Mouse (Mus musculus) liver, embryonic 16.5 days (tissue): Measurements from ENCODE around the gene Pola2. TPM values are rescaled to one million over a fixed set of nuclear protein-coding genes. Genes with fewer than 3 reads are reported as not detected.

Source experiments
- ATAC-seq: fragments of 200-750 bp; cut with Nextera tagmentation; 2 replicates; pipeline ENCODE4 v1.8.0; 2017; ENCODE audit warnings: low read depth, mild to moderate bottlenecking, moderate number of reproducible peaks, moderate library complexity
- H3K27ac ChIP-seq: fragments of 300-500 bp; sonication (generic); 2 replicates; pipeline ENCODE4 v1.5.1; 2014; ENCODE audit warnings: mild to moderate bottlenecking, low read length
- H3K27me3 ChIP-seq: fragments of 300-500 bp; sonication (generic); 2 replicates; pipeline ENCODE4 v1.6.1; 2014; ENCODE audit warnings: low read depth, low read length, mixed read lengths; ENCODE audit not compliant: control insufficient read depth, insufficient read depth
- H3K36me3 ChIP-seq: fragments of 300-500 bp; sonication (generic); 2 replicates; pipeline ENCODE4 v1.6.1; 2014; ENCODE audit warnings: mild to moderate bottlenecking; ENCODE audit not compliant: control insufficient read depth, insufficient read depth
- H3K4me1 ChIP-seq: fragments of 300-500 bp; sonication (generic); 2 replicates; pipeline ENCODE4 v1.6.1; 2014; ENCODE audit warnings: low read depth, low read length, mixed read lengths; ENCODE audit not compliant: control insufficient read depth
- H3K4me2 ChIP-seq: fragments of 300-500 bp; sonication (generic); 2 replicates; pipeline ENCODE4 v1.6.1; 2014; ENCODE audit warnings: low read depth, low read length, mixed read lengths
- H3K4me3 ChIP-seq: fragments of 300-500 bp; sonication (generic); 2 replicates; pipeline ENCODE4 v1.5.1; 2014; ENCODE audit warnings: low read depth, mild to moderate bottlenecking, low read length
- H3K9ac ChIP-seq: fragments of 300-500 bp; sonication (generic); 2 replicates; pipeline ENCODE4 v1.6.1; 2014; ENCODE audit warnings: low read depth, low read length
- H3K9me3 ChIP-seq: fragments of 300-500 bp; sonication (generic); replicated peaks from 2 replicates; pipeline ENCODE4 v1.6.1; 2016; ENCODE audit warnings: low read length; ENCODE audit not compliant: control insufficient read depth
- WGBS: fragments of 180-500 bp; shearing (Covaris S2); extraction: QIAGEN DNeasy Blood & Tissue Kit; methylation state at CpG from one replicate; pipeline ENCODE4 v1.1.7; 2014; ENCODE audit not compliant: insufficient replicate concordance; 5-methylcytosine and 5-hydroxymethylcytosine counted together
- polyA plus RNA-seq: library from polyadenylated mRNA; unstranded; fragments of >200 nt; fragmentation: Nextera tagmentation; extraction: Ambion mirVana; gene quantifications from 2 replicates; pipeline ENCODE4 v1.2.1, GENCODE M21; 2015

Pola2 gene
- polyA plus RNA-seq, 1 experiment from 2014 or later, result 47.2 TPM

- H3K4me1 ChIP-seq, result peaks cover 22% of the 10 kb centered on the region
- peaks cover 29% of the 10 kb centered on the region for H3K36me3 ChIP-seq
- WGBS, result 78% methylated on average over 7 of the region's 7 CpGs
- H3K9ac ChIP-seq, result no peak overlapping the region
- H3K9me3 ChIP-seq, result no peaks in the 10 kb centered on the region
- H3K4me3 ChIP-seq, result no peak overlapping the region
- H3K27me3 ChIP-seq, result no peaks in the 10 kb centered on the region
- peak overlapping the region; percentile 18; the same call in 1 of the 2 replicates for H3K27ac ChIP-seq
- no peak for ATAC-seq
- H3K4me2 ChIP-seq, result no peak overlapping the region
These were observed 27.5 kb upstream of the Pola2 start for GRCm38 (mm10) chr19:5991467-5991866.

- Histone ChIP-seq H3K9me3 (no peaks in the 10 kb centered on the region), H3K4me1 (peaks cover 22% of the 10 kb centered on the region), H3K36me3 (peaks cover 27% of the 10 kb centered on the region), H3K4me3 (no peak overlapping the region), H3K4me2 (no peak overlapping the region), H3K9ac (no peak overlapping the region), H3K27ac (no peak overlapping the region), H3K27me3 (no peaks in the 10 kb centered on the region)
- 90% methylated on average over 1 of the region's 1 CpGs for WGBS
- ATAC-seq, result no peak
These were observed 26.9 kb upstream of the Pola2 start for GRCm38 (mm10) chr19:5990921-5991320.

- no peak overlapping the region for H3K9ac ChIP-seq
- H3K36me3 ChIP-seq, result peaks cover 27% of the 10 kb centered on the region
- peak overlapping the region; percentile 65 for H3K27ac ChIP-seq
- H3K27me3 ChIP-seq, result no peaks in the 10 kb centered on the region
- no peak overlapping the region for H3K4me3 ChIP-seq
- no peaks in the 10 kb centered on the region for H3K9me3 ChIP-seq
- ATAC-seq, result peak; percentile 26
- no peak overlapping the region for H3K4me2 ChIP-seq
- WGBS, result 82% methylated on average over 12 of the region's 12 CpGs
- peaks cover 22% of the 10 kb centered on the region for H3K4me1 ChIP-seq
These were observed 26.0 kb upstream of the Pola2 start for GRCm38 (mm10) chr19:5990033-5990432.

GRCm38 (mm10) chr19:5989585-5989984 lies 25.6 kb upstream of the Pola2 start:
- Histone ChIP-seq H3K9ac (no peak overlapping the region), H3K4me3 (no peak overlapping the region), H3K4me1 (peaks cover 22% of the 10 kb centered on the region), H3K4me2 (peak overlapping the region; percentile 24), H3K27ac (peak overlapping the region; percentile 65), H3K9me3 (no peaks in the 10 kb centered on the region), H3K36me3 (peaks cover 24% of the 10 kb centered on the region), H3K27me3 (no peaks in the 10 kb centered on the region)
- no peak; the same call in 1 of the 2 replicates for ATAC-seq
- 50% methylated on average over 6 of the region's 6 CpGs for WGBS

GRCm38 (mm10) chr19:5988815-5989452 lies 24.9 kb upstream of the Pola2 start:
- Histone ChIP-seq H3K4me2 (peak overlapping the region; percentile 24), H3K4me3 (no peak overlapping the region), H3K36me3 (peaks cover 20% of the 10 kb centered on the region), H3K27me3 (no peaks in the 10 kb centered on the region), H3K27ac (peak overlapping the region; percentile 65), H3K9me3 (no peaks in the 10 kb centered on the region), H3K9ac (peak overlapping the region; percentile 40; the same call in 1 of the 2 replicates), H3K4me1 (peaks cover 25% of the 10 kb centered on the region)
- ATAC-seq, result peak; percentile 64
- 7% methylated on average over 13 of the region's 13 CpGs for WGBS

GRCm38 (mm10) chr19:5988027-5988814 lies 24.2 kb upstream of the Pola2 start:
- no peak for ATAC-seq
- Histone ChIP-seq H3K27me3 (no peaks in the 10 kb centered on the region), H3K4me3 (no peak overlapping the region), H3K27ac (peak overlapping the region; percentile 65), H3K4me1 (peaks cover 27% of the 10 kb centered on the region), H3K36me3 (peaks cover 14% of the 10 kb centered on the region), H3K4me2 (no peak overlapping the region), H3K9me3 (no peaks in the 10 kb centered on the region), H3K9ac (no peak overlapping the region; the same call in 1 of the 2 replicates)
- WGBS, result 32% methylated on average over 5 of the region's 5 CpGs

GRCm38 (mm10) chr19:5986043-5986442 lies 22.0 kb upstream of the Pola2 start, which contains the start of gene Slc22a20:
Slc22a20 (minus strand) TSS chr19:5986143.
- Histone ChIP-seq H3K27me3 (no peaks in the 10 kb centered on the region), H3K27ac (no peak within 1 kb of the TSS), H3K9me3 (no peaks in the 10 kb centered on the region), H3K4me3 (no peak within 1 kb of the TSS), H3K9ac (no peak within 1 kb of the TSS), H3K36me3 (no peaks in the 10 kb centered on the region), H3K4me1 (peaks cover 27% of the 10 kb centered on the region), H3K4me2 (no peak within 1 kb of the TSS)
- WGBS, result 58% methylated on average over 4 of the region's 4 CpGs
- ATAC-seq, result no peak

GRCm38 (mm10) chr19:5980477-5980876 lies 16.5 kb upstream of the Pola2 start:
- no peak overlapping the region for H3K27ac ChIP-seq
- H3K4me1 ChIP-seq, result peaks cover 10% of the 10 kb centered on the region
- WGBS, result 35% methylated on average over 9 of the region's 9 CpGs
- H3K4me3 ChIP-seq, result no peak overlapping the region
- no peaks in the 10 kb centered on the region for H3K27me3 ChIP-seq
- no peaks in the 10 kb centered on the region for H3K9me3 ChIP-seq
- no peak overlapping the region for H3K9ac ChIP-seq
- H3K4me2 ChIP-seq, result no peak overlapping the region
- no peaks in the 10 kb centered on the region for H3K36me3 ChIP-seq
- no peak for ATAC-seq

- Histone ChIP-seq H3K4me3 (no peak overlapping the region), H3K27me3 (no peaks in the 10 kb centered on the region), H3K4me1 (peaks cover 6% of the 10 kb centered on the region), H3K9me3 (no peaks in the 10 kb centered on the region), H3K27ac (no peak overlapping the region), H3K36me3 (no peaks in the 10 kb centered on the region), H3K4me2 (no peak overlapping the region), H3K9ac (no peak overlapping the region)
- WGBS, result 71% methylated on average over 3 of the region's 3 CpGs
- ATAC-seq, result no peak
These were observed 13.7 kb upstream of the Pola2 start for GRCm38 (mm10) chr19:5977717-5978116.
